Mouse (Mus musculus): ENCODE data around the gene Gak. TPM values are rescaled to one million over a fixed set of nuclear protein-coding genes. Genes with fewer than 3 reads are reported as not detected.

The Gak gene
- polyA plus RNA-seq, 1 experiment from 2014 or later = 49.0 TPM

GRCm38 (mm10) chr5:108565381-108565780 lies 64.2 kb downstream of the Gak start:
- no peak for ATAC-seq (ENCODE audit: borderline replicate concordance, extremely low read depth, low FRiP score, low TSS enrichment)
- H3K4me3 ChIP-seq = no peak overlapping the region
- no peaks in the 10 kb centered on the region for H3K9me3 ChIP-seq
- WGBS = 93% methylated on average over 2 of the region's 2 CpGs
- H3K4me2 ChIP-seq = no peak overlapping the region
- no peak overlapping the region for H3K9ac ChIP-seq
- H3K36me3 ChIP-seq = peaks cover 26% of the 10 kb centered on the region
- no peak overlapping the region for H3K27ac ChIP-seq
- H3K4me1 ChIP-seq = no peaks in the 10 kb centered on the region
- no peaks in the 10 kb centered on the region for H3K27me3 ChIP-seq

- Histone ChIP-seq H3K4me1 (no peaks in the 10 kb centered on the region), H3K9me3 (no peaks in the 10 kb centered on the region), H3K4me3 (no peak overlapping the region), H3K36me3 (peaks cover 17% of the 10 kb centered on the region), H3K27ac (no peak overlapping the region), H3K9ac (no peak overlapping the region), H3K4me2 (no peak overlapping the region), H3K27me3 (no peaks in the 10 kb centered on the region)
- no peak for ATAC-seq (ENCODE audit: borderline replicate concordance, extremely low read depth, low FRiP score, low TSS enrichment)
- WGBS = 69% methylated on average over 3 of the region's 3 CpGs
Measured at GRCm38 (mm10) chr5:108564346-108564745, 65.2 kb downstream of the Gak start.

GRCm38 (mm10) chr5:108562483-108562882 lies 67.1 kb downstream of the Gak start:
- no peak for ATAC-seq (ENCODE audit: borderline replicate concordance, extremely low read depth, low FRiP score, low TSS enrichment)
- Histone ChIP-seq H3K4me1 (no peaks in the 10 kb centered on the region), H3K9me3 (no peaks in the 10 kb centered on the region), H3K27ac (no peak overlapping the region), H3K4me2 (no peak overlapping the region), H3K27me3 (no peaks in the 10 kb centered on the region), H3K9ac (no peak overlapping the region), H3K4me3 (no peak overlapping the region), H3K36me3 (no peaks in the 10 kb centered on the region)
- 78% methylated on average over 2 of the region's 2 CpGs for WGBS

- no peaks in the 10 kb centered on the region for H3K36me3 ChIP-seq
- H3K9me3 ChIP-seq = no peaks in the 10 kb centered on the region
- H3K4me2 ChIP-seq = no peak overlapping the region
- no peaks in the 10 kb centered on the region for H3K27me3 ChIP-seq
- H3K4me1 ChIP-seq = no peaks in the 10 kb centered on the region
- H3K9ac ChIP-seq = no peak overlapping the region
- H3K4me3 ChIP-seq = no peak overlapping the region
- H3K27ac ChIP-seq = no peak overlapping the region
- no peak for ATAC-seq (ENCODE audit: borderline replicate concordance, extremely low read depth, low FRiP score, low TSS enrichment)
- WGBS = 77% methylated on average over 4 of the region's 4 CpGs
Measured at GRCm38 (mm10) chr5:108556986-108557385, 72.6 kb downstream of the Gak start.

GRCm38 (mm10) chr5:108554041-108554440 lies 75.5 kb downstream of the Gak start:
- Histone ChIP-seq H3K9me3 (no peaks in the 10 kb centered on the region), H3K4me1 (peaks cover 9% of the 10 kb centered on the region; the same call in 1 of the 2 replicates), H3K27me3 (peaks cover 26% of the 10 kb centered on the region), H3K4me3 (no peak overlapping the region), H3K9ac (no peak overlapping the region), H3K4me2 (no peak overlapping the region), H3K36me3 (no peaks in the 10 kb centered on the region), H3K27ac (no peak overlapping the region)
- 50% methylated on average over 1 of the region's 1 CpGs for WGBS
- no peak for ATAC-seq (ENCODE audit: borderline replicate concordance, extremely low read depth, low FRiP score, low TSS enrichment)

GRCm38 (mm10) chr5:108550207-108550594 lies 79.4 kb downstream of the Gak start:
- Histone ChIP-seq H3K4me3 (peak overlapping the region; percentile 16; the same call in 1 of the 2 replicates), H3K9me3 (no peaks in the 10 kb centered on the region), H3K4me1 (peaks cover 9% of the 10 kb centered on the region; the same call in 1 of the 2 replicates), H3K9ac (no peak overlapping the region), H3K27ac (no peak overlapping the region), H3K36me3 (no peaks in the 10 kb centered on the region), H3K4me2 (peak overlapping the region; percentile 52), H3K27me3 (peaks cover 31% of the 10 kb centered on the region)
- 0 out of 2 replicates have a peak, but pooled peaks have one; percentile 16 for ATAC-seq (ENCODE audit: borderline replicate concordance, extremely low read depth, low FRiP score, low TSS enrichment)
- WGBS = 1% methylated on average over 16 of the region's 16 CpGs

- Histone ChIP-seq H3K4me1 (peaks cover 9% of the 10 kb centered on the region; the same call in 1 of the 2 replicates), H3K4me2 (peak within 1 kb of the TSS; percentile 52), H3K9me3 (no peaks in the 10 kb centered on the region), H3K4me3 (peak within 1 kb of the TSS; percentile 16; the same call in 1 of the 2 replicates), H3K27ac (no peak within 1 kb of the TSS), H3K36me3 (no peaks in the 10 kb centered on the region), H3K9ac (no peak within 1 kb of the TSS), H3K27me3 (peaks cover 31% of the 10 kb centered on the region)
- ATAC-seq (ENCODE audit: borderline replicate concordance, extremely low read depth, low FRiP score, low TSS enrichment) = peak; percentile 63; the same call in 1 of the 2 replicates
- 1% methylated on average over 56 of the region's 56 CpGs for WGBS
Measured at GRCm38 (mm10) chr5:108549489-108550206, 79.9 kb downstream of the Gak start, which contains the start of gene Cplx1. Gene Cplx1, minus strand, starts transcription at chr5:108550024.

GRCm38 (mm10) chr5:108549137-108549488 lies 80.4 kb downstream of the Gak start:
- H3K27me3 ChIP-seq = peaks cover 31% of the 10 kb centered on the region
- no peak overlapping the region for H3K4me3 ChIP-seq
- 17% methylated on average over 7 of the region's 7 CpGs for WGBS
- no peaks in the 10 kb centered on the region for H3K36me3 ChIP-seq
- H3K27ac ChIP-seq = no peak overlapping the region
- no peaks in the 10 kb centered on the region for H3K9me3 ChIP-seq
- peak overlapping the region; percentile 52; the same call in 1 of the 2 replicates for H3K4me2 ChIP-seq
- H3K9ac ChIP-seq = no peak overlapping the region
- ATAC-seq (ENCODE audit: borderline replicate concordance, extremely low read depth, low FRiP score, low TSS enrichment) = no peak
- peaks cover 9% of the 10 kb centered on the region; the same call in 1 of the 2 replicates for H3K4me1 ChIP-seq

GRCm38 (mm10) chr5:108547636-108548035 lies 81.9 kb downstream of the Gak start:
- no peak overlapping the region for H3K9ac ChIP-seq
- WGBS = 82% methylated on average over 5 of the region's 5 CpGs
- H3K27ac ChIP-seq = no peak overlapping the region
- peaks cover 31% of the 10 kb centered on the region for H3K27me3 ChIP-seq
- no peaks in the 10 kb centered on the region for H3K36me3 ChIP-seq
- no peak for ATAC-seq (ENCODE audit: borderline replicate concordance, extremely low read depth, low FRiP score, low TSS enrichment)
- no peaks in the 10 kb centered on the region for H3K9me3 ChIP-seq
- H3K4me1 ChIP-seq = peaks cover 9% of the 10 kb centered on the region; the same call in 1 of the 2 replicates
- no peak overlapping the region for H3K4me2 ChIP-seq
- no peak overlapping the region for H3K4me3 ChIP-seq

- peaks cover 2% of the 10 kb centered on the region; the same call in 1 of the 2 replicates for H3K27me3 ChIP-seq
- H3K4me3 ChIP-seq = no peak overlapping the region
- H3K9me3 ChIP-seq = no peaks in the 10 kb centered on the region
- no peaks in the 10 kb centered on the region for H3K4me1 ChIP-seq
- ATAC-seq (ENCODE audit: borderline replicate concordance, extremely low read depth, low FRiP score, low TSS enrichment) = no peak
- WGBS = 54% methylated on average over 7 of the region's 7 CpGs
- H3K36me3 ChIP-seq = no peaks in the 10 kb centered on the region
- no peak overlapping the region for H3K4me2 ChIP-seq
- H3K27ac ChIP-seq = no peak overlapping the region
- H3K9ac ChIP-seq = no peak overlapping the region
Measured at GRCm38 (mm10) chr5:108543516-108544291, 85.9 kb downstream of the Gak start.

- H3K36me3 ChIP-seq = no peaks in the 10 kb centered on the region
- no peaks in the 10 kb centered on the region for H3K4me1 ChIP-seq
- 94% methylated on average over 2 of the region's 2 CpGs for WGBS
- no peak overlapping the region for H3K4me2 ChIP-seq
- ATAC-seq (ENCODE audit: borderline replicate concordance, extremely low read depth, low FRiP score, low TSS enrichment) = no peak
- no peak overlapping the region for H3K4me3 ChIP-seq
- H3K9ac ChIP-seq = no peak overlapping the region
- no peak overlapping the region for H3K27ac ChIP-seq
- H3K9me3 ChIP-seq = no peaks in the 10 kb centered on the region; the same call in 1 of the 2 replicates
- no peaks in the 10 kb centered on the region for H3K27me3 ChIP-seq
Measured at GRCm38 (mm10) chr5:108534188-108534587, 95.4 kb downstream of the Gak start.

- H3K4me3 ChIP-seq = no peak overlapping the region
- H3K27ac ChIP-seq = no peak overlapping the region
- H3K4me1 ChIP-seq = no peaks in the 10 kb centered on the region
- H3K36me3 ChIP-seq = no peaks in the 10 kb centered on the region
- H3K9me3 ChIP-seq = no peaks in the 10 kb centered on the region
- no peak for ATAC-seq (ENCODE audit: borderline replicate concordance, extremely low read depth, low FRiP score, low TSS enrichment)
- 74% methylated on average over 3 of the region's 3 CpGs for WGBS
- no peak overlapping the region for H3K9ac ChIP-seq
- no peaks in the 10 kb centered on the region for H3K27me3 ChIP-seq
- H3K4me2 ChIP-seq = no peak overlapping the region
Measured at GRCm38 (mm10) chr5:108522597-108522996, 107.0 kb downstream of the Gak start.
